Mouse (Mus musculus) right cerebral cortex, adult 18-20 months (tissue): ENCODE results near the gene Cmtm3.

Experiments
- DNase-seq: peaks from one replicate; pipeline ENCODE4 v3.0.0; 2022; ENCODE audit warnings: mixed read lengths

Gene Cmtm3

DNA sequence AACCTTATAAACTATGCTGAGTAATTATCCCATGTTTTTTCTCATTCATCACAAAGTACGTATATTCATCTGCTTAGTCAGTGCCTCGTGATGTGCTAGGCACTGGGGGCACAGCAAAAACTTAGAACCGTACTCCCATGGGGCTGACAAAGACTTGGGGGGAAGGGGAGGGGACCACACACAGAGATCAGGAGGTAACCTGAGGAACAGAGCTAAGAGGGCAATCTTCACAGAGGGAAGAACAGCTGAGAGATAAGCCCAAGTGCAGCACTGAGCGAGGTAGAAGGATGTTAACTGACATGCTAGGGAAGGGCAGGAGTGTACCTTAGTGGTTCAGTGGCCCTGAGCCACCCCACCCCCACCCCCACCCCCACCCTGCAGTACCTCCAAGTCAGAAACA, 47.5 kb downstream of the Cmtm3 start:
- no peak for DNase-seq

GRCm38 (mm10) chr8:104387501-104387900, 48.3 kb downstream of the Cmtm3 start:
- DNase-seq, result no peak

DNA sequence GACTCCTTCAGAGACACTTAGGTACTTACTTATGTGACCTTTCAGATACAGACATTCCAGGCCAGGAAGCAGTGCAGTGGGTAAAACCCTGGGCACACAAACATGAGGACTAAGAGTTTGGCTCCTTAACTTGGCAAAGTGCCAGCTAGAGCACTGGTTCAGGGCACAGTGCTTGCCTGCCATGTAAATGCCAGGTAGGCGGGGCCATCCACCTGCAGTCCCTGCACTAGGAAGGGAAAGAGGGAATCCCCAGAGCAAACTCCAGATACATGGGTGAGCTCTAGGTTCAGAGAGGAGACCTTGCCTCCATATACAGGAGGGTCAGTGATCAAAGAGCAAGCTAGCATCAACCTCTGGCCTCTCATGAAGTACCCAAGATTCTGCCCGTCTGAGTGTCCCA, 48.8 kb downstream of the Cmtm3 start:
- no peak for DNase-seq

- DNase-seq, result no peak
These were observed 51.0 kb downstream of the Cmtm3 start for GRCm38 (mm10) chr8:104390245-104390644.

- no peak for DNase-seq
These were observed 53.9 kb downstream of the Cmtm3 start for GRCm38 (mm10) chr8:104393139-104393538.

DNA sequence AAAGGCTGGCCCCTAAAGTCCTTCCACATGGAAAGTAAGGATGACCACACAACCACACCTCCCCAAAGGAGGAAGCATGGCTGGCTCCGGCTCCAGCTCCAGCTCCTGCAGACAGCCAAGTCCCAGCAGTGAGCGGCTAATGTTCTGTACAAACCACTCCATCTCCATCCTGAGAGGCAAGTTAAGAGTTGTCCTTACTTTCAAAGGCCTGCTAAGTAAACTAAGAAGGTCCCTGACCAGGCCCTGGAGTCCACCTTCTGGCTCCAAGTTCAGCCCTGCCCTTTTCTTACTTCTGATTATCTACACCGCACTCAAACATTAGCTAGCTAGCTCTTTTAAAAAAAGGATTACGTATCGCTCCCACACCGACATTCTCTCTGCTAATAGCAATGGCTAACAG, 54.6 kb downstream of the Cmtm3 start:
- no peak for DNase-seq

DNA sequence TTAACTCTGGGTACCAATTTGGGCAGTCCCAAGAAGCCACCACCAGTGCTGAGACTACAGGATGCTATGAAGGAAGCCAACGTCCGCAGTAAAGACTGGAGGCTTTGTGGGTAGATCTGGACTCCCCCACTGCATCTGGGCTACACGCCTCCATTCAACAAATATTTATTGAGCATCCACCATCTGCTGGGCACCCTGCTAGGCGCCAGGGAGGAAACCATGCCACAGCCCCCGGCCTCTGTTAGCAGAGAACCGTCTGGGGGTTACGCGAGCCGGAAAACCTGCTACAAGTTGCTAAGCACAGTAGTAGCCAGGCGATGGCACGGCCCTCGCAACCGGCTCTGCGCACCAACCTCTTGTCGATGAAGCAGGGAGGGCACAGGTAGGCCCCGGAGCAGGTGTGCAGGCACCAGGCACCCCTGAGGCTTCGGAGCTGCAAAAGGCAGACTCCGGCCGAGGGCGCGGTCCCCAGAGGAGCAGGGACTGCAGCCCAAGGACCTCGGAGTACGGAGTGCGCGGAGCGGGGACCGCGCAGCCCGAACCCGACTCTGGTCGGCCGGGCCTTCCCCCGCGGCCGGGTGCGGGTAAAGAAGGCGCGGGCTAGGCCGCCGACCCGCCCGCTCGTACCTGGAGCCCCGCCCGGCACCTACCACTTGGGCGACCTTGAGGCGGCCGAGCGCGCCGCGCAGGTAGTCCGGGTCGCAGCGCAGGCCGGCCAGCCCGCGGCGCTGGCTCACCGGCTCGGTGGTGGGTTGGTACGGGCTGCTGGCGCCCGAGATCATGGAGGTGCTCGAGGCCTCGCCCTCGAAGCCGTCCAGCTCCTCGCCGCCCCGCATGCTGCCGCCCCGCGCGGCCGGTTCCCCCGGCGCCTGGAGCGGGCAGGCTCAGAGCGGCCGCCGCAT, 55.8 kb downstream of the Cmtm3 start:
- peak; percentile 55 for DNase-seq

GRCm38 (mm10) chr8:104395703-104396357, 56.6 kb downstream of the Cmtm3 start, which contains the start of gene Cmtm4:
TSS of gene Cmtm4 (minus strand) at chr8:104395807.
- DNase-seq, result no peak
